Mouse (Mus musculus) thymus, postnatal 36 days (tissue): ENCODE measurements around the gene Scarb2.

ENCODE experiments used
- DNase-seq, 2 experiments: peaks; one replicate each; pipeline ENCODE4 v3.0.0; 2022; ENCODE audit warnings: mixed read lengths in 2 of 2

The Scarb2 gene

DNA sequence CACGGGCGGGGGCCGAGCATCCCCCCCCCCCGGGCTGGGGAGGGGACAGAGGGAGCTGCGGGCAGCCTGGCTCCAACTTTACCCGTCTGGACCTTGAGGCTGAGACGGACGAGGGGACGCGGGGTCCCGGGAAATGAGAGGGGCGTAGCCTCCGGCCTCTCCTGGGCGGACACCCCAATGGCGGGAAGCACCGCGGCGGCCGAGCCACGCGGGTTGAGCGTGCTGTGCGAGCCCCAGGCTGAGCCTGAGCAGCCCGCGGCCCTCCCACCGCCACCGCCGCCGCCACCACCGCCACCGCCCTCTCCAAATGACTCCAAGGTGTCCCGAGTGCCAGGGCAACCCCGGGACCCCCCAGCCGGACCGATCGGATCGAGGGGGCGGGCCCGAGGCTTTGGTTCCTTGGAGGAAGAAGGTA lies 72.1 kb downstream of the Scarb2 start:
- DNase-seq: no peak

DNA sequence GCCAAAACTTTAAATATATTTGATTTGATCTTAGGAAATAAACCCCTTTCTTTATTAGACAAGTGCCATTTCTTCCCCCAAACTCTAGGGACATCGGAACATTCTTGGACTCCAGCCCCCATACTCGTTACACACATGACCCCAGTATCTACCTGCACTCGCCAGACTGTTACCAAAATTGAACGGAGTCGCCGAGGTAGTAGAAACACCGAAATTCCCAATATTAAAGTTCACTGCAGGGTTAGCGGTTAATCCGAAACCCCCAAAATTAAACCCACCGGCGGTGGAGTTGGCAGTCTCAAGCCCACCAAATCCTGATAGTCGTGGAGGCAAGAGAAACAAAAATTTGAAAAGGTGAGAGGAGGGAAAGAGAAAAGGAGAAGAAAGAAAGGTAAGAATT lies 72.6 kb downstream of the Scarb2 start:
- no peak for DNase-seq

DNA sequence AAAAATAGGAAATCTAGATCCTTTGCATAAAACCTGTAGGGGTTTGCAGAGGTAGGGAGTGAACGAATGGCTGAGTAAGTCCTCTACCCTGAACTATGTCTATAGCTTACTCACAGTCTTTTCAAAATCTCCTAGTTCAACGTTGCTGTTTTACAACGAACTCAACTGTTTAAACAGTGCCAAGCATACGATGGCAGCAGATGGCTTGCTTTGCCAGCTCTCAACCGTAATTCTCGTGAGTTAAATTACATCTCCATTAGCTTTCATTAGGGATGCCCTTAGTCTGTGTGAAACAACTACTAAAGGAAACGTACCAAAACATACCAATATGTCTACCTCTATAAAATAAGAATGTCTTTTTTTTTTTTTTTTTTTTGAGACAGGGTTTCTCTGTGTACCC lies 75.0 kb downstream of the Scarb2 start:
- no peak for DNase-seq

DNA sequence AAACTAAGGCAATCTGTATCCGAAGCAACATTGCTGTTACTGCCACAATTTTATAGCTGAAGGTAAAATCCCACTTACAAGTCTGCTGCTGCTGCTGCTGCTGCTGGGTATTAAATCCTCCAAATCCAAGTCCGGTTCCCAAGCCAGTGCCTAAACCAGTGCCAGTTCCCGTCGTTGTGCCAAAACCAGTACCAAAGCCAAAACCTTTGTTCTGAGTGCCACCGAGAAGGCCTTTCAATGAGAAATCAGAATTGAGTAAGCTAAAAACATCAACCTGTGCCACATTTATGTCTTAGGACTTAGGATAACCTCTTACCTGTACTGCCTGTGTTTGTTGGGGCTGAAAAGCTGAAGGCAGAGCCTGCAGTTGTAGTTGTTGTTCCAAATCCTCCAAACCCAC lies 75.9 kb downstream of the Scarb2 start:
- DNase-seq: no peak

DNA sequence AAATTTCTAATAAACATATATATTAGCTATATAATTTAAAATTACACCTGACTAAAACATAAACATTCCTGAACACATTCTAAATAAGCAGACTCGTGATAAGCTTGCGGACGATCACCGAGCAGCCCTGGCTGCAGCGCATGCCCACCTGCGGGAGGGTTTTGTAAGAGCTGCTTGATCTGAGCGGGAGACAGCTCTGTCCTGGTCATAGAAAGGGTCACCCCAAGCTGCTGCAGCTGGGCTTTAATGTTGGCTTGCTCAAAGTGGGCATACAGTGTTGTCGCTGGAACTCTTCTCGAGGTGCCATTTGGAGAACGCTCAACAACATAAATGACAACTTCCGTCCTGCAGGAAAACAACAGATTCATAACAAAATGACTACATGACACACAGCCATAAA lies 82.5 kb downstream of the Scarb2 start:
- DNase-seq: no peak

DNA sequence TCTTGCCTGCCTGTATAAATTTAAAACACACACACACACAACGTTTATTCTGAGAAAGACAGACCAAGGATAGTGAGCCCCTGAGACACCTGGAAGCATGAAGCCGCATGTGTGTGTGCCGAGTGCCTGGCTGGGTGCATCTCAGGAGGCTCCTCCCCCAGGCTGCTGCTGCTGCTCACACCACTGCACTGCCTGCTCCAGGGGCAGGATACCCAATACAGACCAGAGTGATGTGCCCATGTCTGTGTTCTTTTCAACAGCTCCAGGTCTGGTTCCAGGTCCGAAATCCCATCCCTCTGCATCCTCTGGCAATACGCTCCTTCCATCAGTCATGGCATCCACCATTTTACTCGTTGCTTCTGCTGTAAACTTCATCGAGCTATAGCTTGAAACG lies 92.7 kb downstream of the Scarb2 start:
- DNase-seq: no peak

DNA sequence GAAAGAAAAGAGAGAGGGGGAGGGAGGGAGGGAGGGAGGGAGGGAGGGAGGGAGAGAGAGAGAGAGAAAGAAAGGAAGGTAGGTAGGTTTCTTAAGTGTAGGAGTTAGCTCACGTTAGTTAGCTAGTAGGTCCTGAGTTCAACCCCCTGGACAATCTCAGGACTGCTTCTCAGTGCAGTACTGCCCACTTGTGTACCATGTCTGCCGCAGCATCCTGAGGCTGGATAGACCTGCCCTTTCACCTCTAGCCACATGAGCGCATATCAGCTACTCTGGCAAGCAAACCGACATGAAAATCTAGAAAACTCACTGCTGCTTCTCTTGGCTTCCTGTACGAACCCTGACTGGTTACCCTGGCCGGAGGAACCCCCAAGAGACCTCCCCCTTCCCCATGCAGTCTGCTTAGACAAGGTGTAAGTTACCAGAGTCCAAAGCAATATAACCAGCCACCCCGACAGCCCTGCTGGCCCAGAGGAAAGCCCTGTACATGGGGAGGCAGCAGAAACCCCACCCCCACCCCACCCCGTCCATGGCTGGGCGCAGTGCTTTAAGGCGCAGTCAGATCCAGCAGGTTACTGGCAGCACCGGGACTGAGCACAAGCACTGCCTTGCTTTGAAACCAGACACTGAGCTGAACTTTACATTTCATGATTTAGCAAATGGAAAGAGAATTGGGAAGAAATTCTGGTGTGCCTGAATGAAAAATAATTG lies 93.2 kb downstream of the Scarb2 start:
- DNase-seq: no peak

DNA sequence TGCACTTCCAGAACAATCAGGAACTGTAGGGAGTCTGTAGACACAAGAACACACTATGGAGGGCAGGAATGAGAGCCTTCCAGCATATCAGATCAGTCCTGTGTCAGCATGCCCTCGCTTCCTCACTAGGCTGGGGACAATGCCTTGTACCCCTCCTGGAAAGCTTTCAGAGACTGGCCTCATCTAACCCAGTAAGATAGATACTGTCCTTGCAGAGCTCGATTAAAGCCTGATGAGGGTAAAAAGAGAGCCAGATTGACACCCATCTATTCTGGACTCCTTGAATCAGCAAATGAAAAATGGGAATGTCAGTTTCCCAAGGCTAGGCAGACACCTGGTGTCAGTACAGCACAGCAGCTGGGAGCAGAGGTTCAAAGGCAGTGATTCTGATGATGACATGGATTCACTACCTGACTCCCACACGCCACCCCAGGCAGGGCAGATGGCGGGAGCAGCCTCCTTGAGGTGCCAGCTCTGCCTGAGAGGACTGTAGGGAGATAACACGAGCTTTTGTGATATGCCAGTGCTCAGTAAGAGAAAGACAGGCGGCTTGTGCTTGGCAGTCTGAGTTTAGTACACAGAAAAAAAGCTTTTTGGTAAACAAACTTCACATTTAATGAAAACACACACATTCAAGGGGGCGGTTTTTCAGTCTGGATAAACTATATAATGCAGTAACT lies 95.0 kb downstream of the Scarb2 start:
- DNase-seq: no peak

DNA sequence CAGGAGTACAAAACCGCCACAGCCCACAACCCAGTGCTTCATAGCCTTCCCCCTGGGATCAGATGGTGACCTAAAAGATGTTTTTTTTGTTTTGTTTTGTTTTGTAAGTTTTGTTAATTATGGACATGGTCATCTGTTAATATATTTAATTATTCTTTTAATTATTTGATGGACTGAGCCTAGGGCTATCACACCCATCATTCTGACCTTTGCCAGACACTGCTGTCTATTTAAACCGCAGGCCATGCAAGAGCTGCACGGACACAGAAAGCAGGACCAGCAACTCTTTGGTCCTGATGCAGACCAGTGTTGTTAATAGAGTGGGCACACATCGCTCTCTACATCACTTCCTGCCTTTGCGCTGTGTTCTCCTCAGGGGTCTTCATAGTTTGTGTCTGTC lies 96.1 kb downstream of the Scarb2 start:
- no peak for DNase-seq

DNA sequence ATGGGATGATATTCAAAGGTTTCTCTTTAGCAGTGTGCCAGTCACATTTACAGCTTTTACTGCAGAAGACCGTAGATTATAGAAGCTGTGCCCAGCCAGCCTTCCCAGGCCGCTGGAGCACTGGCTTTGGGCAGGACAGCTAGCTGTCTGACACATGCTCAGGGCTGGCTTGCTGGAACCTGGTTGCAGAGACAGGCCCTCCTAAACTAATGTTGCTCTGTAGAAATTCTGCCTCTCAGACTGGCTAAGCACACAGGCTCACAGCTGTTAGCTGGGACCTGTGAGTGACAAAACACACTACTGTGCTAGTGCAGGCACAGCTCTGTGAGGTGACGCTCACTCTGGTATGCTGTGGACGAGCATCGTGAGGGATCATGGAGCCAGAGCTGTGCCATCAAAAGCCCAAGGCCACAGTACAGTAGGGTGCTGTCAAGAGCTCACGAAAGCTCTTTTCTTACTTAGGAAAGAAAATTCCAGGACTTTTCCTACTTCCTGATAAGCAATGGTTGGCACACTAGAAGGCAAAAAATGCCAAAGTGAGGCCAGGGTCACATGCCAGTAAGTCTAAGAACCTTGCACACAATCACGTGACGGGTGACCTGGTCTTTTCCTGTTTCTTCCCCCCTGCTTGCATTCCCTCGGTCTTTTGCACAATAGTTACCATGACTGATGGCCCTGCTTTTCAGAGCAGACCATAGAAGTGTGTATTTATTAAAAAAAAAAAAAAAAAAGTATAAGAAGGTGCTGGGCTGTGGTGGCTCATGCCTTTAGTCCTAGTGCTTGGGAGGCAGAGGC lies 97.1 kb downstream of the Scarb2 start:
- no peak for DNase-seq

DNA sequence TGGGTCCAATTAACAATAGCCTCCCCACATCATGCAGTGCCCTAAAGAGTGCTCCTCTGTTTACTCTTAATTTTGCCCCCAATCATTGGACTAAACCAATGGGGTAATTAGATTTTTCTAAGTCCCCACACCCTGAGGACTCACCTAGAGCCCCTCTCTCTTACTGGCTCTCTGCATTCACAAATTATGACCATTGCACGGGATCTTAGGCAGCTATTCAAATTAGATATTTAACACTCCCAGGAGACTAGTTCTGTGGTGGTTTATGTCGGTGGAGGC lies 102.3 kb downstream of the Scarb2 start:
- DNase-seq: no peak

DNA sequence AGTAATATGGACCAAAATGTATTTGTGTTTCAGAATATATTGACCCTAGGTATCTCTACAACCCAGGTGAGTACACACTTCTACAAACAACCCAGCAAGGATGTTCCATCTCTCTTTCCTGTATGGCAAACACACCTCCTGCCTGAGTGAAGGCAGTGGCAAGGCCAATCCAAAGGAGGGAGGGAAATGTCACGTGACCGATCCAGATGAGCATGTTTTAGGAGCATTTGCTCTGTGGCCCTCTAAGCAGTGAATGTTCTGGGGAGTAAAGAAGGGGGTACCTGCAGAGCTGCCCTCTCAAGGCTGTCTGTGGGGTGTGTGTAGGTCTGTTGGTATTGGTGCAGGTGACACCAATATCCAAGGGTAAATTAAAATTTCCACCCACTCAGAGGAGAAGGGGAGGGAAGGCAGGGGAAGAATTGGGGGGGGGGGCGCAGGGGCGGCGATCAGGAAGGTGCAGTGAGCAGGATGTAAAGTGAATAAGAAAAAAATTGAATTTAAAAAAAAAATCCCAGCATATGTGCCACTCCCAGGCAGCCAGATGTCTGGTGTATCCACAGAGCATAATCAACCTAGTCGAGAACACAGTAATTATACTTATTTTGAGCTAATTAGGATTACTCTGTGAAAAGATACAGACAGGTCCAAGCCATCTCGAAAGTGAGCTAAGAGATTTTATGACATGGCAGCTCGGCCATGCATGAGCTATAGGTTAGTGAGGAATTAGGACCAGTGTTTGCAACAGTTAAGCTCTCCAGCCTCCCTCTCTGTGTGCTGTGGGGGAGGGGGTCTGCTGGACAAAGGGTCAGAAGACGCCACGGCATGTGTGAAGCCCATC lies 102.9 kb downstream of the Scarb2 start:
- no peak for DNase-seq

DNA sequence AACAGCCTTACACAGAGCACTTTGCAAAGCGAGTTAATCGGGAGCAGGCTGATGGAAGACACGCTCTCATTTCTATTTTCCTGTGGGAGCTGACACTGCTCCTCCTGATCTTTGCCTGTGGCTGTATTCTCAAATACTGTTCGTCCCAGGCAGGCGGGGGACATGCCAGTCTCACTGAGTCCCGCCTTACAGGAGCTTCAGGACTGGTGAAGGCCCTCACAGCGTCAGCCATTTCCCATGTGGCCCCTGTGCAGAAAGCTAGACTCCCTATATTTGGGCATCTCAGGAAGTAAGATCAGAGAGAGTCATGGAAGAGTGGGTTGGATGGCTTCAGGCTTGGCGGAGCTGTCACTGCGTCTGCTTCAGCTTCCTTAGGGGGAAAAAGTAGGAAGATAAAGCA lies 103.8 kb downstream of the Scarb2 start:
- no peak for DNase-seq

DNA sequence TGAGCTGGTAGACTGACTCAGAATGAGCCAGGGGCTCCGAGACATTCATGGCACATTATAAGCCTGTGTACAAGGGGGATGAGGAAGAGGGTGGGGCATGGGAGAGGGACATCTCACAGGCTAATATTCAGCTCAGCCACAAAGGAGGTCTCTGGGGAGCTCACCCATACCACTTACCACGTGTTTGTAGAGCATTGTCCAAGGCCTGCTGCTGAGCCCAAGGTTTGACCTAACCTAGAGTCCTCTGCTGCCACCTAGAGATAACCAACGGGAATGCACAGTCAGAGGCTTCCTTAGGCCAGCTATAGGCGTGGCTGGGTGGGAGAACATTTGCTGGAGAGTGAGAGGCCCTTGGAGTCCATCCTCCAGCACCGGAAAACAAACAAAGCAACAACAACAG lies 108.5 kb downstream of the Scarb2 start:
- peak; percentile 52 to 69 for DNase-seq

DNA sequence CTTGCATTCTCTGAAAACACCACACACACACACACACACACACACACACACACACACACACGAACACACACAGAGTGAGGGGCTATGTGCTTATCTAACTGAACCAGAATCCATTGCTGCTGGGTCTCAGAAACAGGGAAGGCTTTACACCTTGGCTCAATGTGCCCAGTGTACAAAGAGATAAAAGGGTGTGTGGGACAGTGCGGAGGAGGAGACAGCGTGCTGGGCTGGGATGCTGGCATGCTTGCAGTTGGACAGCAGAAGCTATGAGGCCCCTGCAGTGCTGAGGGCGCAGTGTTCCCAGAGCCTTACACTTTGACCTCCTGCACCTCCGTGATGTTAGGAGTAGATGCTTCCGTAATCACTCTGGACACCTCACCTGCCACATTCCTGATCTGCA lies 110.2 kb downstream of the Scarb2 start:
- DNase-seq: no peak

DNA sequence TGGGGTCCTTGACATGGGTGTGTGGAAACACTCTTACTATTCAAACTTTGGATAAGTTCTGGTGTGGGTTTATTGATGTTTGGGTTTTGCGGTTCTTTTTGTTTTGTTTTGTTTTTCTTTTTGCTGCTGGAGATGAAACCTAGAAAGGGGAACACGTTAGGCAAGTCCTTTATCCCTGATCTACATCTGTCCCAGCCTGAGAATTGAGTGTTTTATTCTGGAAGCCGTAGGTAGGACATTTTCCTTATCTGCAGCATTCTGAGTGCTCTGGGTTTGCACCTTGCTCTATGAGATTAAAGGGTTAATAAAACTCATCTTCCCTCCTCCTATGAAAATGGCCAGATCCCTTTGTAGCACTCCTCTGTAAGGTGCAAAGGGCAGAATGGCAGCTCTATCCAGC lies 110.9 kb downstream of the Scarb2 start:
- no peak for DNase-seq

DNA sequence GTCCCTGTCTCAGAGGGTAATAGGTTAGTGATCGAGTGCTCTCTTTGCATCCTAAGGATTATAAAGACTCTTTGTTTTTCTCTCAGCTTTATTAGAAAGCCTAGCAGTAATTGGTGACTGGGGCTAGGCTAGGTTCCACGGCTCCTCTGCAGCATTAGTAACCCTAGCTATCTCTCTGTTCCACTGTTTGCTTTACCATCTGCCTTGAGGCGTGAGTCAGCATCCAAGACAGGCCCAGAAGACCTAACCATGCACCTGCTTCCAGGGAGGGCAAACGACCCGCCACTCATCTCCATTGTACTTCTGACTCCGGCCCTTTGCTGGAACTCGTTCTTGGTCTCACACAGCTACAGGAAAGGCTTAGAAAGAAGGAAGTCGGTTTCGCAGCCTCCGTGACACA lies 112.8 kb downstream of the Scarb2 start:
- no peak for DNase-seq

DNA sequence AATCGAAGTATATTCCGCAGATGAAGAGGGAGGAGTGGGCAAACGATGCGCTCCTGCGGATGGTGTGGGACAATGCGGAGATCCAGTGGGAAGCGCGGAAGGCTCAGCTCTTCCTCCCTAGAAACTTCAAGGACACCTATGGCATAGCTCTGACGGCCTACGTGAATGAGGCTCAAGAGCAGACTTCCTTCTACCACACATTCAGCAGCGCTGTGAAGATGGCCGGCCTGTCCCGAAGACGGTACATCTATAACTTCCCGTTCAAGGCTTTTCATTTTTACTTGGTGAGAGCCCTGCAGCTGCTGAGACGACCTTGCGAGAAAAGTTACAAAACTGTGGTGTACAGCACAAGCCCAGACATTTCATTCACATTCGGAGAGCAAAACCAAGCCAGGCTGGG lies 114.1 kb downstream of the Scarb2 start:
- no peak for DNase-seq
